Mouse (Mus musculus) CH12.LX (cell line): Measurements from ENCODE around the gene Naa38.

Source experiments
- CHD2 ChIP-seq: IDR thresholded peaks from 2 replicates; pipeline ENCODE4 v1.6.1; 2011; ENCODE audit warnings: low read length, improper control_type of control experiment
- CTCF ChIP-seq, 2 experiments: IDR thresholded peaks in 1 of 2; conservative IDR thresholded peaks in 1 of 2; 2 replicates each; pipeline ENCODE4 v1.5.1; 2011 to 2012; ENCODE audit warnings: low read depth in 2 of 2, low read length in 2 of 2, improper control_type of control experiment in 1 of 2, inconsistent platforms in 1 of 2, mild to moderate bottlenecking in 1 of 2, moderate library complexity in 1 of 2
- EP300 ChIP-seq: IDR thresholded peaks from 2 replicates; pipeline ENCODE4 v1.6.1; 2011; ENCODE audit warnings: low read length, improper control_type of control experiment
- HCFC1 ChIP-seq: IDR thresholded peaks from 2 replicates; pipeline ENCODE4 v1.6.1; 2012; ENCODE audit warnings: low read depth, mild to moderate bottlenecking, inconsistent platforms, low read length, improper control_type of control experiment
- MAX ChIP-seq: IDR thresholded peaks from 2 replicates; pipeline ENCODE4 v1.6.1; 2011; ENCODE audit warnings: low read length, improper control_type of control experiment
- MAZ ChIP-seq: IDR thresholded peaks from 2 replicates; pipeline ENCODE4 v1.6.1; 2012; ENCODE audit warnings: low read depth, mild to moderate bottlenecking, inconsistent platforms, low read length, improper control_type of control experiment, moderate library complexity
- POLR2A ChIP-seq: IDR thresholded peaks from 2 replicates; pipeline ENCODE4 v1.6.1; 2011; ENCODE audit warnings: low read depth, mild to moderate bottlenecking, improper control_type of control experiment, low read length
- POLR2AphosphoS2 ChIP-seq: IDR thresholded peaks from 2 replicates; pipeline ENCODE4 v1.6.1; 2011; ENCODE audit warnings: low read depth, low read length, improper control_type of control experiment
- RCOR1 ChIP-seq: conservative IDR thresholded peaks from 2 replicates; pipeline ENCODE4 v1.6.1; 2012; ENCODE audit warnings: low read depth, mild to moderate bottlenecking, inconsistent platforms, low read length, improper control_type of control experiment
- SMC3 ChIP-seq: IDR thresholded peaks from 2 replicates; pipeline ENCODE4 v1.6.1; 2011; ENCODE audit warnings: low read depth, low read length, improper control_type of control experiment
- USF1 ChIP-seq: IDR thresholded peaks from 2 replicates; pipeline ENCODE4 v1.6.1; 2014; ENCODE audit warnings: low read depth, mild to moderate bottlenecking, inconsistent platforms, low read length, improper control_type of control experiment
- ZKSCAN1 ChIP-seq: IDR thresholded peaks from 2 replicates; pipeline ENCODE4 v1.6.1; 2012; ENCODE audit warnings: low read depth, inconsistent platforms, low read length, improper control_type of control experiment, borderline replicate concordance

GRCm38 (mm10) chr11:69437291-69437690 lies 42.0 kb downstream of the Naa38 start:
- no peak for TF ChIP-seq CTCF (conservative IDR thresholded peaks at IDR 0.05 in 1 of 2, IDR thresholded peaks at IDR 0.05 in 1 of 2; ENCODE audit: low read depth in 2 of 2, low read length in 2 of 2)
- TF ChIP-seq CHD2 = no peak
- TF ChIP-seq POLR2A = no peak
- TF ChIP-seq EP300 = no peak
- no peak for TF ChIP-seq RCOR1
- TF ChIP-seq SMC3 = no peak
- TF ChIP-seq POLR2AphosphoS2 = no peak
- TF ChIP-seq MAZ = no peak
- TF ChIP-seq MAX = no peak
- TF ChIP-seq USF1 = no peak
- TF ChIP-seq HCFC1 = no peak
- TF ChIP-seq ZKSCAN1 = no peak
